Mouse (Mus musculus) left cerebral cortex, adult 11 months (tissue): ENCODE measurements at regions not wholly inside any gene's neighbourhood (a gene's known extent, or its start where the extent isn't known, plus 50 kb on each side); places are given as distances from the start of the nearest gene placed in this dataset.

Experiments used
- DNase-seq: peaks from one replicate; pipeline ENCODE4 v3.0.0; 2022; ENCODE audit warnings: low spot score

GRCm38 (mm10) chr11:31721908-31722307 lies 50.2 kb upstream of the Bod1 start:
- no peak for DNase-seq

DNA sequence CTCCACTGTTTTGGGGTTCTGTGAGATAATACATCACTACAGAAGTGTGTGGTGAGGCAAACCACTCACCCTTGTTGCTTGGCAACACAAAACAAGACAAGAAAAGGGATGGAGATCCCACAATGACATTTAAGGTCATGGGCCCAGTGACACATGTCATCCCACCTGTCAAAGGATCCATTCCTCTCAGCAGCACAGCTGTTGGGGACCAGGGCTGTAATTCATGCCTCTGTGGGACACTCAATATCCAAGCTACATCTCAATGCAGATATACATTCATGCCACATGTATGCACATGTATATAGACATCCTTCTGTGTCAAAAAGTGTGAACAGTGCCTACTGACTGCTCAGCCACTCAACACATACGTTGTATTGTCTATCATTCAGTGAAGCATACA lies 52.8 kb upstream of the Bod1 start:
- DNase-seq = no peak

GRCm38 (mm10) chr11:31725936-31726647 lies 54.4 kb upstream of the Bod1 start:
- no peak for DNase-seq

- DNase-seq = no peak
Measured at GRCm38 (mm10) chr11:31727289-31727688, 55.6 kb upstream of the Bod1 start.

GRCm38 (mm10) chr11:31729728-31730127 lies 58.0 kb upstream of the Bod1 start:
- DNase-seq = no peak

DNA sequence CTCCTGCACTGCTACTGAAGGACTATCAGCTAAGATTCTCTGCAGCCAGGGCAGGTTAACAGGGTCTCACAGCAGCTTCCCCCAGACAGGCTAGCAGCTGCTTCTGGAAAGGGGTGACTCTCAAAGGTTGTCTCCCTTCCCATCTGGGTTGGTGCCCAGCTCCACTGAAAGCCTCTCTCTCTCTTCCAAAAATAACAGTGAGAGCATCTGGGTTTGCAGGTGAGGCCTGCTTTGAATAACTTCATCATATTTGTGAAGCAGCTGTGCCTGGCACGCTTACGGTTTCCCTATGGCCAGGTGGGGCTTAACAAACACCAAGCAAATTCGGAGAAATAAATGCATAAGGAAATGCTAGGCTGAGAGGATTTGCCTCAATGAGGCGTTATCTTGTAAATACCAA lies 58.5 kb upstream of the Bod1 start:
- no peak for DNase-seq

DNA sequence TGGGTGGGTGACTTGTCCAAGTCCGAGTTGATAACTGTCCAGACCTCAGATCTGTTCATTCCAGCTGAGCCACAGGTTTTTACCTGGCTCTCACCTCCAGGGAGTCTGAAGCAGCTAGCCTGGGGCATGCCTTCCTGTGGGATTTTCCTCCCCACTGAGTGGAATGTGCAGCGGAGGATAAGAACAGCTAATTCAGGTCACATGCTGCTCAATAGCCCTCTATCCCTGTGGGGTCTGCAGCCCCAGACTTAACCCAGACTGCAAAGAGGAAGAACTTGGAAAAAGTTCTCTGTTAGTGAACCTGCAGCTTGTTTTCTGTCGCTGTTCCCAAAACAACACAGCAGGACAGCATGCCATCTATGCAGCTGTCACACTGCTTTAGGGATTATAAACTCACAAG lies 59.0 kb upstream of the Bod1 start:
- no peak for DNase-seq

DNA sequence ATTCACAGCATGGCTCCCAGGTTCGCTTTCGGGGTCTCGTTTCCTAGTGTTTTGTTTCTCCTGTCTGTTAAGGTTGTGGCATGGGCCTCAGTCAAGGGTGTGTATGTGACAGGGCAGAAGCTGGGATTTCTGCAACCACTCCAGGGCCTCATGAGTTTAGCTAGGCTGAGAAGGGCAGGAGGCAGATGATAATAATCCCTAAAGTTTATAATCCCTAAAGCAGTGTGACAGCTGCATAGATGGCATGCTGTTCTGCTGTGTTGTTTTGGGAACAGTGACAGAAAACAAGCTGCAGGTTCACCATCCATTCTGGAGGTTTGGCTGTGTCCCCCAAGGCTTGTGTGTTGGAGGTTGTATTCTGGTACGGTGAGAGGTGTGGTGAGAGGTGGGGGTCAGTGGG lies 59.8 kb upstream of the Bod1 start:
- DNase-seq = no peak

- no peak for DNase-seq
Measured at GRCm38 (mm10) chr11:31732342-31732741, 60.7 kb upstream of the Bod1 start.

DNA sequence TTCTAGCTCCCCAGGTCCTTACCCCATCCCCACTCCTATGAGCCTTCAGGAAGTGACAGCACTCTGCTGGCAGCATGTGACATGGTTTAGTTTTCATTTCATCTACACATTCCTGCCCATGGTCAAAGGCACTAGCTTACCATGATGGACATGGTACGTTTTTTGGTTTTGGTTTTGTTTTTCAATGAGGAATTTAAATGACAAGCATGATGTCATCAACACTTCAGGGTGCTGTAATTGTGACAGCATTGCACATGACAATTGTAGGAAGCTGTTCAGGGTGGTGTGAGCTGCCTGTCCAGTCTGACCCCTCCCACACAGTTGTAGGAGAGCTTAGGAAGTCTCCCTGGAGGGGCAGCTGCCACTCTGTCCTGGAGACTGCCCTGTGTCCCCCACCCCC lies 61.3 kb upstream of the Bod1 start:
- DNase-seq = no peak

DNA sequence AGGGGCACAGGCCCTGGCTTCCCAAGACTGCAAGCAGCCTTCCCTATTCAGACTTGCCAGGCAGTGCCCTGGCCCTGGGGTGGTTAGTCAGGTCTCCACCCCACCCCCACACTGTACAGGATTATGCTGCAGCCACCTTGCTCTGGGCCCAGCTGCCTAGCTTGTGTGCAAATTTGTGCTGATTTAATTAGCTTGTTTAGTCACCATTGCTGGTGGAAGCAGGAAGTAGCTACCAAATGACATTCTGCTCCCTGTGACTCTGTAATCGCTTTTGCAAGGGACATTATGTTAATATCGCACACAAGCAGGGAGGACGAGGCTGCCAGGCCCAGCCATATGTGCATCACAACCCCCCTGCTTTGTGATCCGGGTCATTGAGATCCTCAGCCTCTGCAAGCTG lies 62.4 kb upstream of the Bod1 start:
- no peak for DNase-seq

DNA sequence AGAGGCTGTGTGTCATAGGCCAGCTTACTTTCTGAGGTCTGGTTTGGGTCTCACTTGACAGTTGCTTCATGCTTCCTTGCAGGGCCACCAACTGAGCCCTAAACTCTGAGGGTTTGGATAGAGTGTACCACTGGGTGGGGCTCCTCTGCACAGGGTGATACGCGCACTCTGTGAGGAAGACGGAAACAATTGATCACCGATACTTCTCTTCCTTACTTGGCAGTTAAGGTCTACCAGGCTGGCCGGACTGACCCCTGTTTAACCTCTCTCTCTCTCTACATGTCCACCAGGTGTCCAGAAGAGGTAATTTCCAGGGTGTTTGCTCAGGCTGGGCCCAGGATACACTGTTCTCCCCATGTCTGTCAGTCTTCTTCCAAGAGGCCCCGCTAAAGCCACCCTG lies 63.6 kb upstream of the Bod1 start:
- no peak for DNase-seq

DNA sequence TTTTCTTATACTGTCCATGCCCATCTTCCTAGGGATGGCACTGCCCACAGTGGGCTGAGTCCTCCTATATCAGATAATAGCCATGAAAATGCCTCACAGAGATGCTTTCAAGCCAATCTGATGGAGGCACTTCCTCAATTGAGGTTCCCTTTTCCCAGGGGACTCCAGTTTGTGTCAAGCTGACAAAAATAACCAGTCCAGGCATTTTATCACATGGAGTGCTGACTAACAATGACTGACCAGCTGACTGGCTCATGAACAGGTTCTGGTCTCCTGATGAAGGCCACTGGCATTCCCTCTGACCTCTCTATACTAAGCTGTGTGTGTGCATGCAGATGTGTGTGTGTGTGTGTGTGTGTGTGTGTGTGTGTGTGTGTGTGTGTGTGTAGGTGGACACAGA lies 64.4 kb upstream of the Bod1 start:
- DNase-seq = no peak

GRCm38 (mm10) chr11:31736556-31737089 lies 64.9 kb upstream of the Bod1 start:
- no peak for DNase-seq

GRCm38 (mm10) chr11:31738148-31739021 lies 66.7 kb upstream of the Bod1 start:
- DNase-seq = no peak

GRCm38 (mm10) chr11:31740409-31740808 lies 68.7 kb upstream of the Bod1 start:
- DNase-seq = no peak

DNA sequence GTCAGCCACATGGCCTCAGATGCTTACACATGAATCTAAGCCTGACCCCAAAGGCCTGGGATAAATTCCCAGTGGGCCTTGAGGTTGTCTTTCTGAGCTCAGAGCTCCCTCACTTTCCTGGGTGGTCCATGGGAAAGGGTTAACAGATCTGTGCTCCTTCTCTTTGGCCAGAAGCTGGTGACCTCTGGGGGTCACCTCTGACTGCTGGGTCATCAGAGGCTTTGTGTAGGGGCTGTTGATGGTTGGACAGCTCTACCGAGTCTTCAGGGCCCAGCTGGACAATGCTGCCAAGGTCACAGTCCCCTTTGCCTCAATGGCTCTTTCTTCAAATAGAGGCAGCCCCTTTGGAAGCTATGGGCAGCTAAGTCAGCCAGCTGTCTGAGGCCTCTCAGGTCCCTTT lies 70.5 kb upstream of the Bod1 start:
- no peak for DNase-seq

GRCm38 (mm10) chr11:31744076-31744785 lies 72.5 kb upstream of the Bod1 start:
- no peak for DNase-seq

GRCm38 (mm10) chr11:31745028-31745865 lies 73.6 kb upstream of the Bod1 start:
- DNase-seq = no peak

GRCm38 (mm10) chr11:31745866-31746248 lies 74.2 kb upstream of the Bod1 start:
- DNase-seq = no peak

GRCm38 (mm10) chr11:31746488-31746887 lies 74.8 kb upstream of the Bod1 start:
- DNase-seq = no peak

GRCm38 (mm10) chr11:31746939-31747338 lies 75.3 kb upstream of the Bod1 start:
- DNase-seq = no peak
